Mouse (Mus musculus) gastrocnemius, postnatal 4 days (tissue): Measurements from ENCODE around the gene Gfm1. TPM values are rescaled to one million over a fixed set of nuclear protein-coding genes. Genes with fewer than 3 reads are reported as not detected.

Experiments
- DNase-seq, 2 experiments: peaks; one replicate each; pipeline ENCODE4 v3.0.0; 2021 to 2022; ENCODE audit warnings: low spot score in 2 of 2, mixed read lengths in 2 of 2
- total RNA-seq, 2 experiments: library from RNA; stranded (reverse); gene quantifications; 2 replicates each; pipeline ENCODE4 v1.2.3; 2021

Gfm1 gene
- total RNA-seq, 2 experiments from 2014 or later, result 57.0 to 66.9 TPM

DNA sequence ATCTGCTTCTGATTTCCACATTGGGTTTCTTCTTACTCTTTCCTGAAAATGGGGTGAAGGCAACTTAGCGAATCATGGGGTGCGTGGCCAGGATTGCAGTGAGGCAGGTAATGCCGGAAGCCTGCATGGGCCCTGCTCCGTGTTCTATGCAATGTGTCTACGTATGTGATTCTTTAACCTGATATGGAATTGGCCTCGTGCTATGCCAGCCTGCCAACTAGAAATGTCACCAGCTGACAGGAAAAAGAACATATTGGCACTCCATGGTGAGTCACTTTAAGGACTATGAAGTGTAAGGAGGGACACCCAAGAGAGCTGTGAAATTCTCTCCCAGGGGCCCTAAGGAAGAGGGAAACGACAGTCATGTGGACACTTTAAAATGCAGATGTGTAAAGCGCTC lies 63.2 kb downstream of the Gfm1 start:
- DNase-seq, result no peak

DNA sequence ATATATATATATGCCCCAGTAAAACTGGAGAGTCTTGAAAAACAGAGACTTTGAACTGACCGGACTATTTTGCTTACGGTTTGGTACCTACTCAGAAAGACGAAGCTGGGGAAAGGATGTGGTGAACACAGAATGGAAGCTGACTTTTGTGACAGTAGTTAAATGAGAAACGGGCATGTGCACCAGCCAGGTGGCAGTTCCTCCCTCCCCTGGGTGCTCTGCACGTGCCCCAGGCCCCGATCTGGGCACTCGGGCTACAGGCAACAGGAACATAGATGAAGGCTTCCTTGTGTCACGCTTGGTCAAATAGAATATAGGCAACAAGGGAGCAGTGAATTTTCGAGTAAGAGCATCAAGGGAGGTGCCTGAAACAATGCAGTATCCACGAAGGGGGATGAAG lies 66.4 kb downstream of the Gfm1 start:
- DNase-seq, result no peak

DNA sequence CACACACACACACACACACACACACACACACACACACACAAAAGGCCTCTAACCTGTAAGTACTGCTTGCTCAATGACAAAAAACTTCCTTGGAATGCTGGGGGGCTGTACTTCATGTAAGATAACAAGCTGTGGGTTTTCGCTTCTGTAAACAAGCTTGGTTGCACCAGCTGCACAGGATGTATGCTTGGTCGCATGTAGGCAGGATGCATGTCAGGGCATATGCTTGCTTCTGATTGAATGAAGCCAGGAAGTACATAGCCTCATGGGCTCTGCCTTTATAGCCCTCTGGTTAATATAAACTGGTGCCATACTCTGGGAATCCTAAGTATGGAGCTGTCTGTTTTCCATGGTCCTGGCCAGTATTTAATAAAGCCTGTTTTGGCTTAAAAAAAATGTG lies 68.1 kb downstream of the Gfm1 start:
- no peak for DNase-seq

GRCm38 (mm10) chr3:67498773-67499405 lies 69.0 kb downstream of the Gfm1 start:
- DNase-seq, result no peak

GRCm38 (mm10) chr3:67499406-67499791 lies 69.5 kb downstream of the Gfm1 start:
- no peak for DNase-seq

GRCm38 (mm10) chr3:67503878-67504277 lies 74.0 kb downstream of the Gfm1 start:
- DNase-seq, result no peak

DNA sequence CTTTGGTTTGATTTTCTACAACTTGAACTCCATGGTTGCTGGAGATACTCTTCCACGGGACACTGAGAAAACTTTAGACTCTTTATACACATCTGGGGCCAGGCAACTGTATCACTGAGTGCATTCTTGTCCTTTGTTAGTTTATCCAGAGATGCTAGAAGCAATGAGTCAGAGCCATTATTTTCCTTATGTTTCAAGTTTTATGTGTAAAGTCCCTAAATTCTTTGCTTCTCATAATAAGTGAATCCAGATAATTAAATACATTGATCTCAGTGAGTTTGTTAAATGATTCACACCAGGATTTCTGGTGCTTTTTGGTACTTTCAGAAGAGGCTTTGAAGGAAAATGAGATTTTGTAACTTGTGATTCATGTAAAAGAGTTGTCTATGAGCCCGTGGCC lies 75.4 kb downstream of the Gfm1 start:
- no peak for DNase-seq

- no peak for DNase-seq
These were observed 78.5 kb downstream of the Gfm1 start for GRCm38 (mm10) chr3:67508216-67508892.

DNA sequence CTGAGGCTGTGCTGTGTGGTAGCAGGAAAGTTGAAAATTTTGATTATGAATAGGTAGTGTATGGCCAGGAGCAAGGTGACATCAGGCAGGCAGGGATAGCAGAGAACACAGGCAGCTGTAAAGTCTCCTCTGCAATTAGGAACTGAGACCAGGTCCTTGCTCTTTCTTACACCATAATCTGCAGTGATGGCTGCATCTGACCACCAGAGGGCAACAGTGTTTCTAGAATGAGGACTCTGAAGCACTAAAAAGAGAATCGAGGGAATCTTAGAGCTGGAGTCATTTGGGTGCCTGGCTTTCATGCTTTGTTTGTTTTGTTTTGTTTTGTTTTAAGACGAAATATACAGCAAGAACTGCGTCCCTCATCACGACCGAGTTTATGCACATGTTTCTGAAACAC lies 82.9 kb downstream of the Gfm1 start:
- peak; percentile 30 to 70 for DNase-seq

DNA sequence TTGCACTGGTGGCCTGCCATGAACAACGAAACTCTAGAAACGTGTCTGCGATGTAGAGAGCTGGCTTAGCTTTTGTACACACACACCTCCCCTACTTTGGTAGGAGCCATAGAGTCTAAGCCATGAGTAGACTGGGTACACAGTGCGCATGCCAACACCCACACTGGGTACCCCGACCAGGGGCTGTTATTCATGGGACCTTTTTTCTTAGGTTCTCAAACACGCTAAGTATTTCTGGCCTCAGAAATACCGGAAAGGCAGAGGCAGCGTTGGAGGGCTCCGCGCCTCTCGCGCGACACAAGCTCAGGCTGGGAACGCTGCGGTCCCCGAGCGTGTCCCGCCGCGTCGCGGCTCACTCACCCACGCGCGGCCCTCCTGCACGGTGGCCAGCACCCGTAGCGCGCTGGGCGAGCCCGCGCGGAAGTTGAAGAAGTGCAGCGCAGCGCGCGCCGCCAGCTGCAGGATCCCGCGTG lies 84.9 kb downstream of the Gfm1 start:
- peak in 1 of 2 experiments; percentile 29 for DNase-seq

- DNase-seq, result peak; percentile 25 to 31
These were observed 85.4 kb downstream of the Gfm1 start, which contains the start of gene Rarres1 for GRCm38 (mm10) chr3:67515274-67515801. Gene Rarres1 (minus strand): TSS chr3:67515523.

- no peak for DNase-seq
These were observed 90.8 kb downstream of the Gfm1 start for GRCm38 (mm10) chr3:67520568-67521143.

DNA sequence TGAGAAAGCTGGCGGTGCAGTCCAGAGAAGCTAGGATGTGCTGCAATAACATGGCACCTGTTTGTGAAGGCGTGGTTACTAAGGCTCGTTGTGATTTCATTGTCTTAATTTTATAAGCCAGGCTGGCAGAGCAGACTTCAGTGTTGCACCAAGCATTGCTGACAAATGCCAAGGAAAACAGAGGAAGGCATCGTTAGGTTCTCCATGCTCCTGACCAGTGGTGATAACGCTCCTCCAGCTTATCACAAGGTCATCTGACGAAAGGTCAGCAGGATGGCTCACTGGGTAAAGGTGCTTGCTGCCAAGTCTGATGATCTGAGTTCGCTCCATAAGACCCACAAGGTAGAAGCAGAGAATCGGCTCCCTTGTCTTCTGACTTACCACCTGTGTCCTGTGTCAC lies 92.8 kb downstream of the Gfm1 start:
- DNase-seq, result no peak

GRCm38 (mm10) chr3:67524768-67525167 lies 94.9 kb downstream of the Gfm1 start:
- no peak for DNase-seq

Other genes with a start within 250 kb of the Gfm1 start
- gene Mlf1, start 56.0 kb upstream of the Gfm1 start, total RNA-seq, result 100 to 1,000 TPM; 488 to 502 TPM
- gene Gm17402, start 54.9 kb upstream of the Gfm1 start, total RNA-seq, result not detected
- 10 to 100 TPM; 23.9 to 26.5 TPM for gene Lxn, start 33.8 kb downstream of the Gfm1 start, total RNA-seq
- gene Rarres1, start 85.4 kb downstream of the Gfm1 start, total RNA-seq, result 1 to 10 TPM; 2.4 to 2.7 TPM
- gene Mfsd1, start 152.6 kb downstream of the Gfm1 start, total RNA-seq, result 10 to 100 TPM; 35.4 to 36.9 TPM